ENCODE assay signal across 27 mouse cellular contexts in the genomic region with DNA sequence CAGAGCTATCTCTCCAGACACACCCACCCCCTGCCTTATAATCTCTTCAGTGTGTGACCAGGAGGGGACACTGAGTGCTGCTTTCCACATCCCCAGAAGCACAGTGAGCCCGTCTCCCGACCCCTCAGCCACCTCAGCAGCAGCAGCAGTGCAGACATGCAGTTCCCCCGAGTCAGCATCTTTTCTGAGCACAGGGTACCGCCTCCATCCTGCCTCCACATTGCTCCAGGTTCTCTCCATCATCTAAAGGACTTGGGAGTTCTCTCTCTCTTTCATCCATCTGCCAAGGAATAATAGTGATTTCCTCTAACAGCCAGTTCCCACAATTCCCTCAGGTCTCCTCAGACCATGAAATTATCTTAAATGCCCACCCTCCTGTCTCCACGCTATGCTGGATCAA. TPM values are rescaled to one million over a fixed set of nuclear protein-coding genes. Genes with fewer than 3 reads are reported as not detected.
A peak's percentile ranks its signal among the peaks of the same experiment; 100 is the strongest.
DNase-seq lines count a peak whose midpoint lies in the region; ATAC-seq and TF ChIP-seq lines count a peak whose summit lies in the region.
"Had no signal": no experiment of that assay in that cellular context is flagged by ENCODE, and none has a peak within 500 bp of the region (broad histone marks: within the 10 kb centered on the region; RNA-seq: fewer than 3 reads in every experiment).

No protein-coding gene starts in this region.

- H3K27me3 ChIP-seq in hindbrain, embryonic 13.5 days, result no peaks in the 10 kb centered on the region
- H3K27me3 ChIP-seq in hindbrain, postnatal 0 days (ENCODE audit: insufficient read depth, low read length), result no peaks in the 10 kb centered on the region
- H3K27me3 ChIP-seq in neural tube, embryonic 12.5 days (replicated peaks), result no peaks in the 10 kb centered on the region
- H3K27me3 ChIP-seq in midbrain, embryonic 16.5 days (ENCODE audit: control insufficient read depth, insufficient read depth, low read depth, low read length), result no peaks in the 10 kb centered on the region
- H3K27me3 ChIP-seq: heart, embryonic 15.5 days; limb, embryonic 12.5 days; liver, embryonic 12.5 days had no signal

- H3K9ac ChIP-seq in hindbrain, embryonic 13.5 days, result no peak overlapping the region; the same call in 1 of the 2 replicates
- H3K9ac ChIP-seq in hindbrain, postnatal 0 days (replicated peaks; ENCODE audit: low read length), result no peak overlapping the region
- H3K9ac ChIP-seq in neural tube, embryonic 12.5 days, result 0 out of 2 replicates have a peak overlapping the region, but pooled peaks have one; percentile 8
- H3K9ac ChIP-seq in midbrain, embryonic 16.5 days (ENCODE audit: low read depth, low read length), result no peak overlapping the region
- H3K9ac ChIP-seq: heart, embryonic 15.5 days; limb, embryonic 12.5 days; liver, embryonic 12.5 days had no signal

- no peak for TF ChIP-seq CTCF in hindbrain, postnatal 0 days (IDR thresholded peaks at IDR 0.05; ENCODE audit: low read depth)

- peak overlapping the region; percentile 58 for H3K27ac ChIP-seq in hindbrain, embryonic 13.5 days
- no peak overlapping the region for H3K27ac ChIP-seq in hindbrain, postnatal 0 days
- no peak overlapping the region for H3K27ac ChIP-seq in neural tube, embryonic 12.5 days
- H3K27ac ChIP-seq in midbrain, embryonic 16.5 days (ENCODE audit: low read length), result peak overlapping the region; percentile 47; the same call in 1 of the 2 replicates
- H3K27ac ChIP-seq: forebrain, embryonic 10.5 days; gastrocnemius, adult 2 months; heart, embryonic 15.5 days; layer of hippocampus, adult 2 months; limb, embryonic 12.5 days; liver, embryonic 12.5 days had no signal

- 0 out of 2 replicates have a peak, but pooled peaks have one; percentile 41 for ATAC-seq in hindbrain, embryonic 13.5 days (ENCODE audit: low FRiP score)
- no peak for ATAC-seq in hindbrain, postnatal 0 days
- no peak for ATAC-seq in neural tube, embryonic 12.5 days (ENCODE audit: low FRiP score, low read depth)
- no peak for ATAC-seq in midbrain, embryonic 16.5 days
- ATAC-seq: activated CD4-positive, CD25-positive, alpha-beta regulatory T cell, adult 4 months; intestine, embryonic 16.5 days; liver, embryonic 12.5 days had no signal

- H3K4me2 ChIP-seq in hindbrain, embryonic 13.5 days, result no peak overlapping the region
- H3K4me2 ChIP-seq in hindbrain, postnatal 0 days (ENCODE audit: low read depth, low read length), result no peak overlapping the region
- H3K4me2 ChIP-seq in neural tube, embryonic 12.5 days (replicated peaks), result no peak overlapping the region
- H3K4me2 ChIP-seq in midbrain, embryonic 16.5 days (ENCODE audit: low read length), result no peak overlapping the region
- H3K4me2 ChIP-seq: heart, embryonic 15.5 days; limb, embryonic 12.5 days; liver, embryonic 12.5 days had no signal

- DNase-seq in hindbrain, postnatal 0 days (ENCODE audit: low spot score), result no peak
- no peak for DNase-seq in neural tube, embryonic 10.5 days (ENCODE audit: extremely low spot score, low spot score)
- DNase-seq in layer of hippocampus, adult 9-11 months, result no peak
- DNase-seq in thymus, postnatal 14 days, result no peak
- DNase-seq: adrenal gland, adult 8-10 months; B cell, adult 2 months; cerebellum, adult 9-10 months; gastrocnemius, adult 2 months; heart, postnatal 4 days; kidney, adult 9 months; kidney, postnatal 14 days; layer of hippocampus, postnatal 36 days; lung, adult 18-20 months; lung, postnatal 10 days; right cerebral cortex, adult 18-20 months; right cerebral cortex, postnatal 4 days; thymus, postnatal 25 days had no signal

- no peaks in the 10 kb centered on the region for H3K9me3 ChIP-seq in hindbrain, embryonic 13.5 days
- no peaks in the 10 kb centered on the region for H3K9me3 ChIP-seq in hindbrain, postnatal 0 days (ENCODE audit: low read length)
- no peaks in the 10 kb centered on the region for H3K9me3 ChIP-seq in neural tube, embryonic 12.5 days
- H3K9me3 ChIP-seq in midbrain, embryonic 16.5 days (replicated peaks; ENCODE audit: control insufficient read depth, low read length, poor library complexity, severe bottlenecking), result no peaks in the 10 kb centered on the region
- H3K9me3 ChIP-seq: forebrain, embryonic 10.5 days; heart, embryonic 15.5 days; limb, embryonic 12.5 days; liver, embryonic 12.5 days had no signal

- peaks cover 28% of the 10 kb centered on the region for H3K4me1 ChIP-seq in hindbrain, embryonic 13.5 days (replicated peaks)
- H3K4me1 ChIP-seq in hindbrain, postnatal 0 days (ENCODE audit: insufficient read depth, low read length), result no peaks in the 10 kb centered on the region
- peaks cover 13% of the 10 kb centered on the region; the same call in 1 of the 2 replicates for H3K4me1 ChIP-seq in neural tube, embryonic 12.5 days
- H3K4me1 ChIP-seq in midbrain, embryonic 16.5 days (ENCODE audit: control insufficient read depth, insufficient read depth, low read length), result peaks cover 8% of the 10 kb centered on the region
- H3K4me1 ChIP-seq: liver, embryonic 12.5 days had no signal

- H3K4me3 ChIP-seq in hindbrain, embryonic 13.5 days, result no peak overlapping the region
- H3K4me3 ChIP-seq in hindbrain, postnatal 0 days (ENCODE audit: low read length), result no peak overlapping the region
- no peak overlapping the region for H3K4me3 ChIP-seq in neural tube, embryonic 12.5 days
- no peak overlapping the region for H3K4me3 ChIP-seq in midbrain, embryonic 16.5 days (ENCODE audit: low read depth, low read length)
- H3K4me3 ChIP-seq: forebrain, embryonic 10.5 days; gastrocnemius, adult 2 months; heart, embryonic 15.5 days; layer of hippocampus, adult 2 months; limb, embryonic 12.5 days; liver, embryonic 12.5 days had no signal

- no peaks in the 10 kb centered on the region for H3K36me3 ChIP-seq in hindbrain, embryonic 13.5 days
- no peaks in the 10 kb centered on the region for H3K36me3 ChIP-seq in hindbrain, postnatal 0 days (ENCODE audit: insufficient read depth, low read length)
- H3K36me3 ChIP-seq in neural tube, embryonic 12.5 days, result no peaks in the 10 kb centered on the region
- no peaks in the 10 kb centered on the region for H3K36me3 ChIP-seq in midbrain, embryonic 16.5 days (ENCODE audit: control insufficient read depth, insufficient read depth, low read length)
- H3K36me3 ChIP-seq: forebrain, embryonic 10.5 days; heart, embryonic 15.5 days; limb, embryonic 12.5 days; liver, embryonic 12.5 days had no signal

- WGBS in hindbrain, embryonic 13.5 days, result 33% methylated on average over 5 of the region's 5 CpGs
- WGBS in hindbrain, postnatal 0 days, result 60% methylated on average over 5 of the region's 5 CpGs
- 47% methylated on average over 5 of the region's 5 CpGs for WGBS in neural tube, embryonic 12.5 days
- WGBS in midbrain, embryonic 16.5 days, result 44% methylated on average over 5 of the region's 5 CpGs

RNA-seq across cellular contexts. Expression of gene Pxylp1, which starts 43.5 kb away (rescaled TPM):
- polyA plus RNA-seq in hindbrain, embryonic 13.5 days (2015; fragmentation: Nextera tagmentation; extraction: Ambion mirVana), result 55.7 and 57.4 TPM in 2 replicates
- 24.1 and 28.9 TPM in 2 replicates for total RNA-seq in hindbrain, postnatal 0 days (2014; rRNA removed)
- 23.2 and 23.4 TPM in 2 replicates for polyA plus RNA-seq in hindbrain, postnatal 0 days (2015; fragmentation: Nextera tagmentation; extraction: Ambion mirVana)
- 41.2 and 42.6 TPM in 2 replicates for polyA plus RNA-seq in neural tube, embryonic 12.5 days (2016; fragmentation: Nextera tagmentation; extraction: Ambion mirVana)
- 39.3 and 47.8 TPM in 2 replicates for polyA plus RNA-seq in midbrain, embryonic 16.5 days (2015; fragmentation: Nextera tagmentation; extraction: Ambion mirVana)

Comparison
In these comparisons a context has a peak if more than half of its experiments do, and no peak if none do; other contexts are left out.
1. H3K27ac ChIP-seq: peak in hindbrain, embryonic 13.5 days (single experiment) and midbrain, embryonic 16.5 days (single experiment); none in hindbrain, postnatal 0 days (single experiment) and neural tube, embryonic 12.5 days (single experiment).